Mouse (Mus musculus) kidney, postnatal 10 days (tissue): ENCODE results near the gene Gm21800.
"Not testable (repeated sequence)": the region's sequence is repeated elsewhere in the genome, so short reads cannot be mapped to it uniquely, and the experiment has no call there.

Experiments used
- DNase-seq: peaks from one replicate; pipeline ENCODE4 v3.0.0; 2021; ENCODE audit warnings: mixed read lengths

Gene Gm21800

DNA sequence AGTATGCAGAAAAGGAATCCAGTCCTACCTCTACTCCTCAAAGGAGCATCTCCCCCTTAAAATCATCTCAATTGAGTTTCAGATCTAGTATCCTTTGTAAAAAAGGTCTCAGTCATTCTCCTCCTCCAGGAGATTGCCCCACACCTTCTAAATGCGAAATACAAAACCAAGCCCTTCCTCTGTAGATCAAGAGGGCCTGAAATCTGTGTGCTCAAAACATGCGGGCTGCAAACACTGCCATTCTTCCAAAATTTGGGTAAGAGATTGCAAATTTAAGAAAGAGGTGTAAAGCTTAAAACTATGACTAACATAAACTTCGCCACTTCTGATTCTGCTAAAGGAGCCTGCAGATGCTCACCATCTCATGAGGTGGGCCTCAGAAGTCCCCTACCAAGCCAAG, at the start of gene Gm21800:
TSS of gene Gm21800 (plus strand) at position 301 of the 400 bp plus-strand sequence.
- DNase-seq = not testable (repeated sequence)
